Mouse (Mus musculus) intestine, embryonic 15.5 days (tissue): ENCODE data around the gene Smad1. TPM values are rescaled to one million over a fixed set of nuclear protein-coding genes. Genes with fewer than 3 reads are reported as not detected.

Experiments
- ATAC-seq: fragments of 200-750 bp; cut with Nextera tagmentation; 2 replicates; pipeline ENCODE4 v1.8.0; 2017; ENCODE audit warnings: moderate TSS enrichment, moderate library complexity
- H3K27ac ChIP-seq: fragments of 300-500 bp; sonication (generic); 2 replicates; pipeline ENCODE4 v1.5.1; 2015; ENCODE audit warnings: mild to moderate bottlenecking, inconsistent platforms
- H3K27me3 ChIP-seq: fragments of 300-500 bp; sonication (generic); replicated peaks from 2 replicates; pipeline ENCODE4 v1.6.1; 2015; ENCODE audit warnings: inconsistent platforms
- H3K36me3 ChIP-seq: fragments of 300-500 bp; sonication (generic); 2 replicates; pipeline ENCODE4 v1.6.1; 2015; ENCODE audit warnings: inconsistent platforms
- H3K4me1 ChIP-seq: fragments of 300-500 bp; sonication (generic); replicated peaks from 2 replicates; pipeline ENCODE4 v1.6.1; 2015; ENCODE audit warnings: inconsistent platforms
- H3K4me2 ChIP-seq: fragments of 300-500 bp; sonication (generic); replicated peaks from 2 replicates; pipeline ENCODE4 v1.6.1; 2015; ENCODE audit warnings: mild to moderate bottlenecking, inconsistent platforms
- H3K4me3 ChIP-seq: fragments of 300-500 bp; sonication (generic); replicated peaks from 2 replicates; pipeline ENCODE4 v1.5.1; 2015; ENCODE audit warnings: inconsistent platforms
- H3K9ac ChIP-seq: fragments of 300-500 bp; sonication (generic); 2 replicates; pipeline ENCODE4 v1.6.1; 2015; ENCODE audit warnings: inconsistent platforms
- H3K9me3 ChIP-seq: fragments of 300-500 bp; sonication (generic); 2 replicates; pipeline ENCODE4 v1.6.1; 2016; ENCODE audit warnings: inconsistent platforms
- WGBS: fragments of 180-500 bp; shearing (Covaris S2); methylation state at CpG from one replicate; pipeline ENCODE4 v1.1.7; 2015; 5-methylcytosine and 5-hydroxymethylcytosine counted together
- polyA plus RNA-seq: library from polyadenylated mRNA; unstranded; fragments of >200 nt; fragmentation: Nextera tagmentation; extraction: Ambion mirVana; gene quantifications from 2 replicates; pipeline ENCODE4 v1.2.1, GENCODE M21; 2015

Smad1 gene
- polyA plus RNA-seq, 1 experiment from 2014 or later, result 39.9 TPM

GRCm38 (mm10) chr8:79379971-79380370 is 19.3 kb downstream of the Smad1 start:
- no peak for ATAC-seq

DNA sequence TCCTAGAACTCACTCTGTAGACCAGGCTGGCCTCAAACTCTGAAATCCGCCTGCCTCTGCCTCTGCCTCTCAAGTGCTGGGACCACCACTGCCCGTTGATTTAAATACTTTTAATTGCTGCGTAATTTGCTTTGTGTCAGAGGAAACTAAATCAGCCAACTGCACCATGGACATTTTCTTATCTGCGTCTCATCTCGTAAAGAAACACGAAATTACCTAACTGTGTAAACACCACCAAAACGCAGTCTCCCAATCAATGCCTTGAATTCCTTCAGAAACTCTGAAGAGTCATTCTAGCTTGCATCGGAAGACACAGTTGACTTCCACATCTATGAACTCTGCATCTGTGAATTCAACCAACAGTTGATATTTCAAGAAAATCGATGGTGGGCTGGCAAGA is 22.7 kb downstream of the Smad1 start:
- 65% methylated on average over 9 of the region's 9 CpGs for WGBS
- H3K27me3 ChIP-seq, result no peaks in the 10 kb centered on the region
- no peaks in the 10 kb centered on the region for H3K9me3 ChIP-seq
- H3K4me3 ChIP-seq, result no peak overlapping the region
- ATAC-seq, result no peak
- H3K4me1 ChIP-seq, result peaks cover 27% of the 10 kb centered on the region
- H3K9ac ChIP-seq, result no peak overlapping the region
- no peak overlapping the region for H3K4me2 ChIP-seq
- H3K27ac ChIP-seq, result no peak overlapping the region
- H3K36me3 ChIP-seq, result no peaks in the 10 kb centered on the region

More at GRCm38 (mm10) chr8:79379971-79380370, 19.3 kb downstream of the Smad1 start:
- 74% methylated on average over 14 of the region's 14 CpGs for WGBS
- no peaks in the 10 kb centered on the region for H3K27me3 ChIP-seq
- H3K9ac ChIP-seq, result no peak overlapping the region
- H3K4me2 ChIP-seq, result no peak overlapping the region
- peaks cover 26% of the 10 kb centered on the region for H3K4me1 ChIP-seq
- no peaks in the 10 kb centered on the region for H3K36me3 ChIP-seq
- H3K27ac ChIP-seq, result no peak overlapping the region
- no peaks in the 10 kb centered on the region for H3K9me3 ChIP-seq
- H3K4me3 ChIP-seq, result no peak overlapping the region

DNA sequence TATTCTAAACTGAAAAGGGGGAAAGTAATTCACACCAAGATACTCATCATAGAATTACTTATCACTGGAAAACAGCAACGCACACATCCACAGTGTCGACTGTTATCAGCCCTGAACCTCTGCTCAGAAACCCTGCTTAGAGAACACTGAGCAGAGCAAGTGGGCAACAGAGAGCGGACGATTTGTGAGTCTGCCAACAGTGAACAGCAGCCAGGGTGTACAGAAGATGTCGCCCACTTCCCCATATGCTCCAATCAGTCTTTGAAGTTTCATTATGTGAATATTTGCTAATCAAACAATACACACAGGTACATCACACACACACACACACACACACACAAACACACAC is 23.6 kb downstream of the Smad1 start:
- H3K27me3 ChIP-seq, result no peaks in the 10 kb centered on the region
- H3K9me3 ChIP-seq, result no peaks in the 10 kb centered on the region
- H3K36me3 ChIP-seq, result 0 out of 2 replicates have a peak, but pooled peaks cover 5% of the 10 kb centered on the region
- H3K4me1 ChIP-seq, result peaks cover 31% of the 10 kb centered on the region
- H3K9ac ChIP-seq, result no peak overlapping the region
- WGBS, result 47% methylated on average over 5 of the region's 5 CpGs
- H3K27ac ChIP-seq, result peak overlapping the region; percentile 80; the same call in 1 of the 2 replicates
- no peak for ATAC-seq
- no peak overlapping the region for H3K4me3 ChIP-seq
- peak overlapping the region; percentile 36 for H3K4me2 ChIP-seq

GRCm38 (mm10) chr8:79375074-79375774 is 24.1 kb downstream of the Smad1 start:
- 43% methylated on average over 13 of the region's 13 CpGs for WGBS
- no peak overlapping the region for H3K9ac ChIP-seq
- no peaks in the 10 kb centered on the region for H3K9me3 ChIP-seq
- 0 out of 2 replicates have a peak, but pooled peaks cover 5% of the 10 kb centered on the region for H3K36me3 ChIP-seq
- H3K4me3 ChIP-seq, result no peak overlapping the region
- no peaks in the 10 kb centered on the region for H3K27me3 ChIP-seq
- H3K4me1 ChIP-seq, result peaks cover 31% of the 10 kb centered on the region
- H3K27ac ChIP-seq, result peak overlapping the region; percentile 80
- ATAC-seq, result peak; percentile 11
- peak overlapping the region; percentile 36 for H3K4me2 ChIP-seq

GRCm38 (mm10) chr8:79374410-79374809 is 24.9 kb downstream of the Smad1 start:
- WGBS, result 41% methylated on average over 5 of the region's 5 CpGs
- H3K4me1 ChIP-seq, result peaks cover 31% of the 10 kb centered on the region
- no peak overlapping the region for H3K4me3 ChIP-seq
- no peaks in the 10 kb centered on the region for H3K9me3 ChIP-seq
- ATAC-seq, result no peak
- no peaks in the 10 kb centered on the region for H3K27me3 ChIP-seq
- no peak overlapping the region for H3K9ac ChIP-seq
- H3K27ac ChIP-seq, result peak overlapping the region; percentile 80
- H3K36me3 ChIP-seq, result 0 out of 2 replicates have a peak, but pooled peaks cover 5% of the 10 kb centered on the region
- H3K4me2 ChIP-seq, result peak overlapping the region; percentile 36

- H3K9ac ChIP-seq, result no peak overlapping the region
- no peak overlapping the region for H3K4me3 ChIP-seq
- WGBS, result 74% methylated on average over 6 of the region's 6 CpGs
- H3K4me2 ChIP-seq, result no peak overlapping the region
- H3K27ac ChIP-seq, result 0 out of 2 replicates have a peak overlapping the region, but pooled peaks have one; percentile 27
- H3K4me1 ChIP-seq, result peaks cover 31% of the 10 kb centered on the region
- no peaks in the 10 kb centered on the region for H3K9me3 ChIP-seq
- ATAC-seq, result no peak
- 0 out of 2 replicates have a peak, but pooled peaks cover 5% of the 10 kb centered on the region for H3K36me3 ChIP-seq
- H3K27me3 ChIP-seq, result no peaks in the 10 kb centered on the region
These were observed 25.8 kb downstream of the Smad1 start for GRCm38 (mm10) chr8:79373563-79373962.

GRCm38 (mm10) chr8:79372960-79373359 is 26.4 kb downstream of the Smad1 start:
- H3K4me3 ChIP-seq, result no peak overlapping the region
- H3K27me3 ChIP-seq, result no peaks in the 10 kb centered on the region
- H3K4me2 ChIP-seq, result peak overlapping the region; percentile 5
- peaks cover 31% of the 10 kb centered on the region for H3K4me1 ChIP-seq
- WGBS, result 57% methylated on average over 8 of the region's 8 CpGs
- 0 out of 2 replicates have a peak, but pooled peaks cover 5% of the 10 kb centered on the region for H3K36me3 ChIP-seq
- peak overlapping the region; percentile 59 for H3K27ac ChIP-seq
- H3K9ac ChIP-seq, result no peak overlapping the region
- peak; percentile 48; the same call in 1 of the 2 replicates for ATAC-seq
- H3K9me3 ChIP-seq, result no peaks in the 10 kb centered on the region

DNA sequence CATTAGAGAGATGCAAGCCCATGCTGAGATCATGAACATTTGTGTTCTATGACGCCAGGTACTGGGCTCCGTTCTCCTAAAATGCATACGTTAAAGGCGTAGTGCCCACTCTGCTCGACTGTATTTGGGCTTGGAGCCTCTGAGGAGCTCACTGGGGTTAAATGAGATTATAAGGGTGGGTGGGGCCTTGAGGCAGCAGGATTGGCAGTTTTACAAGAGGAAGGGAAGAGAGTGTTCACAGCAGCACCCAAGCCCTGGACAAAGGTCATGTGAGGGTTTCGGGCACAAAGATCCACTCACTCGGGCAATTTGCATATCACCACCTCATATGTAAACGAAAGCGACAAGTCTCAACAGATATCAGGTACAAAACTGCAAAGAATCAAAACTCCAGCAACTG is 26.8 kb downstream of the Smad1 start:
- peak overlapping the region; percentile 56 for H3K4me2 ChIP-seq
- H3K9me3 ChIP-seq, result no peaks in the 10 kb centered on the region
- 45% methylated on average over 9 of the region's 9 CpGs for WGBS
- H3K4me3 ChIP-seq, result peak overlapping the region; percentile 21; the same call in 1 of the 2 replicates
- no peak overlapping the region for H3K9ac ChIP-seq
- H3K4me1 ChIP-seq, result peaks cover 31% of the 10 kb centered on the region
- no peaks in the 10 kb centered on the region for H3K27me3 ChIP-seq
- H3K27ac ChIP-seq, result peak overlapping the region; percentile 59
- peak; percentile 78 for ATAC-seq
- 0 out of 2 replicates have a peak, but pooled peaks cover 5% of the 10 kb centered on the region for H3K36me3 ChIP-seq

DNA sequence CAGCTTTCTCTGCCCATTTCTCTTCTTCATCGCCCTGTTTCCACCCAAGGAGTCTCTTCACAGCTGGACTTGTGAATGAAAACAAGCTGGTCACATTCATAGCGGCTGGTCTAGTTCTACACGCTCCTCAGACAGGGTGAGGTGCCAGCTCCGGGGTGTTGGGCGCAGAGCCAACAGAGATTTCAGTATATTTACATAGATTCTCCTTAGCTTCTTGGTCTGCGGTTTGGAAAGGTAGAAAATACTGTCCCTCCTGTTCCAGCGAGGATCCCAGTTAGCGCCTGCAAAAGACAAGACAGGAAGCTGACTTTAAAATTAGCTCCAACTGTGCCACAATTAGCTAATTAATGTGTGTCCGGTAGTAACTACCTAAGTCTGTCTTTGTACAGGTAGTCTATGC is 27.2 kb downstream of the Smad1 start:
- H3K27ac ChIP-seq, result peak overlapping the region; percentile 52
- peak overlapping the region; percentile 21 for H3K4me3 ChIP-seq

GRCm38 (mm10) chr8:79370646-79371290 is 28.6 kb downstream of the Smad1 start:
- no peak for ATAC-seq
- H3K4me3 ChIP-seq, result peak overlapping the region; percentile 21
- 0 out of 2 replicates have a peak, but pooled peaks cover 5% of the 10 kb centered on the region for H3K36me3 ChIP-seq
- peaks cover 32% of the 10 kb centered on the region for H3K4me1 ChIP-seq
- no peaks in the 10 kb centered on the region for H3K27me3 ChIP-seq
- H3K27ac ChIP-seq, result 0 out of 2 replicates have a peak overlapping the region, but pooled peaks have one; percentile 1
- 79% methylated on average over 12 of the region's 12 CpGs for WGBS
- H3K4me2 ChIP-seq, result peak overlapping the region; percentile 56
- H3K9me3 ChIP-seq, result no peaks in the 10 kb centered on the region
- 0 out of 2 replicates have a peak overlapping the region, but pooled peaks have one; percentile 20 for H3K9ac ChIP-seq

More for the DNA sequence above, 27.2 kb downstream of the Smad1 start:
- Histone ChIP-seq H3K36me3 (0 out of 2 replicates have a peak, but pooled peaks cover 5% of the 10 kb centered on the region), H3K4me2 (peak overlapping the region; percentile 56), H3K27me3 (no peaks in the 10 kb centered on the region), H3K9me3 (no peaks in the 10 kb centered on the region), H3K4me1 (peaks cover 31% of the 10 kb centered on the region), H3K9ac (no peak overlapping the region)
- ATAC-seq, result 0 out of 2 replicates have a peak, but pooled peaks have one; percentile 13
- WGBS, result 57% methylated on average over 9 of the region's 9 CpGs

DNA sequence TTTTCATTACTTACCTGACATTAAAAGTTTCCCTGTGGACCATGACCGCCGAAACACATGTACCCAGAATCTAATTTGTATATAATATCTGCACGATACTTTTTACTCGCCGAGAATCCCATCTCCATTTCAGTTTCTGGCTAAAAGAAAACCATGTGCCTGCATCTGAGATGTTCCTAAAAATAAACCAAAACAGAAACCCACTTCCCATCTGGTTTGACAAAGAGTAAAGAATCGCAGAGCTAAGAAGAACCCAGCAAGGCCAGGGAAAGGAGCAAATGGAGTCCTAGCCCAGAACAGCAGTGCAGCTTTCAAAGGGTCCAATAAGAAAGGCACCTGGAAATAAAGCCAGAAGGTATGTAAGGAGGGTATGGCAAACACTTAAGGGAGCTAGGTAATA is 30.2 kb downstream of the Smad1 start:
- Histone ChIP-seq H3K9me3 (no peaks in the 10 kb centered on the region), H3K9ac (no peak overlapping the region), H3K27me3 (no peaks in the 10 kb centered on the region), H3K4me1 (peaks cover 16% of the 10 kb centered on the region; the same call in 1 of the 2 replicates), H3K4me3 (no peak overlapping the region), H3K27ac (no peak overlapping the region; the same call in 1 of the 2 replicates), H3K4me2 (peak overlapping the region; percentile 37; the same call in 1 of the 2 replicates), H3K36me3 (0 out of 2 replicates have a peak, but pooled peaks cover 5% of the 10 kb centered on the region)
- no peak for ATAC-seq
- WGBS, result 83% methylated on average over 6 of the region's 6 CpGs

GRCm38 (mm10) chr8:79367959-79368358 is 31.4 kb downstream of the Smad1 start:
- 65% methylated on average over 4 of the region's 4 CpGs for WGBS

More at GRCm38 (mm10) chr8:79367959-79368358, 31.4 kb downstream of the Smad1 start:
- 0 out of 2 replicates have a peak, but pooled peaks cover 5% of the 10 kb centered on the region for H3K36me3 ChIP-seq
- no peak overlapping the region for H3K4me3 ChIP-seq
- H3K9ac ChIP-seq, result no peak overlapping the region
- peaks cover 15% of the 10 kb centered on the region; the same call in 1 of the 2 replicates for H3K4me1 ChIP-seq
- no peaks in the 10 kb centered on the region for H3K9me3 ChIP-seq
- peak; percentile 26 for ATAC-seq
- peak overlapping the region; percentile 37 for H3K4me2 ChIP-seq
- H3K27ac ChIP-seq, result peak overlapping the region; percentile 56
- H3K27me3 ChIP-seq, result no peaks in the 10 kb centered on the region
